Mouse (Mus musculus) E14TG2a.4 (cell line): ENCODE measurements around the gene Klf12.

Experiments
- CTCF ChIP-seq: conservative IDR thresholded peaks from 2 replicates; pipeline ENCODE4 v1.5.1; 2014; ENCODE audit warnings: low read length
- POU5F1 ChIP-seq: IDR thresholded peaks from 2 replicates; pipeline ENCODE4 v1.6.1; 2014; ENCODE audit warnings: low read length, borderline replicate concordance

DNA sequence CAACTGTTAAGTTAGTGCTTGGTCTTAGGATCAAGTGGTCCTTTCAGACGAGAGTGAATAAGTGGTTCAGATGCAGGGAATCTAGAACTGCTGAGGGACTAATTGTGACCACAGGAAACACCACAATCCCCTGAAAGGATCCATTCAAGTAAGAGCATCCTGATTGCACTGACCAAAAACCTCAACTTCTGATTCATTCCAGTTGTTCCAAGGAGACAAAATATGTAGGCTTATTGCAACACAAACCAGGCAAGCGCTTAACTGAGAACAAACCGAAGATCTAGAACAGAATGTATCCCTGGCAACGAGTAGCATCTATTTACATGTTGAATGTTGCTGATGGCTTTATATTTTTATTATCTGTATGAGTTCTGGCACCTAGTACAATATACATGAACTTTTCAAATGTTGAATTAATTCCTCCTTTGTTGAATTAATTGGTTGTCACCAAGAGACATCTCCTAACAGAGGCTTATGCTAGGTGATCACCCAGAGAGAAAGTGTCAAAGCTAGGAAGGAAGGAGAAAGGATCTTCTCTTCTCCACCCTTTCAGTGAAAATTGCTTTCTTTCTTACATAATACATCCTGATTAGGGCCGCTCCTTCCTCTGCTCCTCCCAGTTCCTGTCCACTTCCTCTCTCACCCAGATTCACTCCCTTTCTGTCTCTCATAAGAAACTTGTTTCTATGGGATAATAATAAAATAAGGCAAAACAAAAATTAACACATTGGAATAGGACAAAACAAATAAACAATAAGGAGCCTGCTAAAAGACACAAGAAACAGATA, 407.5 kb downstream of the Klf12 start:
- TF ChIP-seq CTCF (no peak), POU5F1 (no peak)
